10 mouse cellular contexts compared by ENCODE assay signal in the genomic region with DNA sequence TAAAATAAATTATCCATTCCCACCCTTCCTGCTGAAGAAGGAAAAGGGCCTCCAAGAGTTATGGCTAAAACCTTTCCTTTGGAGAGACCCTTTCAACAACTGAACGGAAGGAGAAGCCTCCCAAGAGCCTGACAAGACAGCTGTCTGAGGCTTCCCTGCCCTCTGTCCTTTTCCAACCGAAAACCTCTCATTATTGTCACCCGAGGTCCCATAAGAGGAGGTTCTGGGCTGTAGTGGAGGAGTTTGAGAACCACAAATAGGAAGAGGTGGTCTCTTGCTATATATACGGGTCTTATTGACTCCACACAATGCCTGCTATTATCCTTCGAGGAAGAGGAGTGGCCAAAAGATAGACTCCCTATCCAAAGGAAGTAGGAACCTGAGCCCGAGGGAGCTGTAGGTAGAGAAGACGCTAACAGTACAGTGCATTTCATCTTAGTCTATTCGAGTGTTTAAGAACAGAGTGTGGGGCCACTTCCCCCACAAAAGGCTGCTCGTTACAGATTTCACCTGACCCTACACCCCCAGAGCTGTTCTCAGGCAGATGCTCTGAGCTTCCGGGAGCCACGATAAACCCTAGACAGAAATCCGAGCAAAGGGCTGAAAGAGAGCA. TPM values are rescaled to one million over a fixed set of nuclear protein-coding genes. Genes with fewer than 3 reads are reported as not detected.
A peak's percentile ranks its signal among the peaks of the same experiment; 100 is the strongest.
DNase-seq lines count a peak whose midpoint lies in the region; ATAC-seq lines count a peak whose summit lies in the region.
"Had no signal": no experiment of that assay in that cellular context is flagged by ENCODE, and none has a peak within 500 bp of the region (broad histone marks: within the 10 kb centered on the region; RNA-seq: fewer than 3 reads in every experiment).

No protein-coding gene starts in this region.

- H3K4me2 ChIP-seq in heart, embryonic 13.5 days: peak overlapping the region; percentile 74
- peak overlapping the region; percentile 19; the same call in 1 of the 2 replicates for H3K4me2 ChIP-seq in forebrain, embryonic 11.5 days (ENCODE audit: low read depth, low read length, severe bottlenecking)
- peak overlapping the region; percentile 61 for H3K4me2 ChIP-seq in liver, embryonic 15.5 days

- ATAC-seq in heart, embryonic 13.5 days (ENCODE audit: extremely low read depth, insufficient number of reproducible peaks, low FRiP score, low TSS enrichment): no peak
- ATAC-seq in CD4-positive, CD25-positive, alpha-beta regulatory T cell, adult 4 months: peak; percentile 35
- no peak for ATAC-seq in forebrain, embryonic 11.5 days (replicated peaks; ENCODE audit: low FRiP score)
- ATAC-seq in liver, embryonic 15.5 days (ENCODE audit: insufficient read depth): no peak
- ATAC-seq in megakaryocyte progenitor cell, adult 5-6 weeks (replicated peaks; ENCODE audit: poor library complexity): no peak; the same call in 1 of the 2 replicates

- no peaks in the 10 kb centered on the region for H3K9me3 ChIP-seq in heart, embryonic 13.5 days
- no peaks in the 10 kb centered on the region for H3K9me3 ChIP-seq in forebrain, embryonic 11.5 days (ENCODE audit: control insufficient read depth, low read length)
- no peaks in the 10 kb centered on the region for H3K9me3 ChIP-seq in liver, embryonic 15.5 days (replicated peaks)

- peak overlapping the region; percentile 62 for H3K9ac ChIP-seq in heart, embryonic 13.5 days
- no peak overlapping the region for H3K9ac ChIP-seq in forebrain, embryonic 11.5 days (ENCODE audit: low read length)
- no peak overlapping the region for H3K9ac ChIP-seq in liver, embryonic 15.5 days

- peaks cover 25% of the 10 kb centered on the region for H3K4me1 ChIP-seq in heart, embryonic 13.5 days
- peaks cover 10% of the 10 kb centered on the region; the same call in 1 of the 2 replicates for H3K4me1 ChIP-seq in forebrain, embryonic 11.5 days (replicated peaks; ENCODE audit: control insufficient read depth, insufficient read depth, low read length)
- H3K4me1 ChIP-seq in liver, embryonic 15.5 days (replicated peaks): peaks cover 23% of the 10 kb centered on the region

- H3K36me3 ChIP-seq in heart, embryonic 13.5 days: no peaks in the 10 kb centered on the region
- H3K36me3 ChIP-seq in forebrain, embryonic 11.5 days (ENCODE audit: control insufficient read depth, insufficient read depth, low read length): no peaks in the 10 kb centered on the region
- H3K36me3 ChIP-seq in liver, embryonic 15.5 days (replicated peaks): no peaks in the 10 kb centered on the region

- H3K4me3 ChIP-seq in heart, embryonic 13.5 days: peak overlapping the region; percentile 51
- H3K4me3 ChIP-seq in forebrain, embryonic 11.5 days (ENCODE audit: low read depth, low read length): no peak overlapping the region
- peak overlapping the region; percentile 40 for H3K4me3 ChIP-seq in liver, embryonic 15.5 days (replicated peaks)

- H3K27ac ChIP-seq in heart, embryonic 13.5 days (replicated peaks): no peak overlapping the region
- H3K27ac ChIP-seq in forebrain, embryonic 11.5 days (ENCODE audit: low read depth, low read length): no peak overlapping the region
- no peak overlapping the region for H3K27ac ChIP-seq in liver, embryonic 15.5 days (replicated peaks)

- no peak for DNase-seq in heart, adult 9 months (ENCODE audit: low spot score in 2 of 2)
- DNase-seq in forebrain, embryonic 11.5 days (ENCODE audit: low spot score): no peak
- no peak for DNase-seq in frontal cortex, postnatal 25 days (ENCODE audit: low spot score in 2 of 2)
- DNase-seq in left cerebral cortex, adult 18-20 months (ENCODE audit: low spot score in 2 of 2): no peak
- DNase-seq: cerebellum, adult 9-11 months; layer of hippocampus, postnatal 36 days had no signal

- H3K27me3 ChIP-seq in heart, embryonic 13.5 days (replicated peaks): peaks cover 92% of the 10 kb centered on the region
- H3K27me3 ChIP-seq in forebrain, embryonic 11.5 days (ENCODE audit: control insufficient read depth, insufficient read depth, low read length): peaks cover 79% of the 10 kb centered on the region
- H3K27me3 ChIP-seq in liver, embryonic 15.5 days: peaks cover 84% of the 10 kb centered on the region

- 8% methylated on average over 12 of the region's 12 CpGs for WGBS in heart, embryonic 13.5 days
- 2% methylated on average over 12 of the region's 12 CpGs for WGBS in forebrain, embryonic 11.5 days
- 5% methylated on average over 12 of the region's 12 CpGs for WGBS in liver, embryonic 15.5 days (ENCODE audit: insufficient replicate concordance)

RNA-seq across cellular contexts. Expression of a gene that starts 6.0 kb away (rescaled TPM):
- 0.07 TPM in 1 of 2 replicates, not detected in the other for polyA plus RNA-seq in heart, embryonic 13.5 days (2015; fragmentation: Nextera tagmentation; extraction: Ambion mirVana)
- not detected for polyA plus RNA-seq in CD4-positive, CD25-positive, alpha-beta regulatory T cell, adult 4 months (2017; shearing (Covaris generic))
- 0.41 and 0.43 TPM in 2 replicates for polyA plus RNA-seq in forebrain, embryonic 11.5 days (2014; fragmentation: Nextera tagmentation; extraction: Ambion mirVana)
- polyA plus RNA-seq in liver, embryonic 15.5 days (2015; fragmentation: Nextera tagmentation; extraction: Ambion mirVana): not detected in 2 replicates
- total RNA-seq in megakaryocyte progenitor cell, adult 5-6 weeks (2015): 0.22 TPM in 1 of 2 replicates, not detected in the other
- 0.54 TPM in 1 of 2 replicates, not detected in the other for total RNA-seq in megakaryocyte progenitor cell, adult 5-6 weeks (2017)
- 1 to 10 TPM in 1 of 2 experiments, under 1 TPM in 1; 0.63 to 1.1 TPM for total RNA-seq in left cerebral cortex, adult 18-20 months (2021)

RNA-seq across cellular contexts. Expression of a gene that starts 8.9 kb away (rescaled TPM):
- 31.2 and 32.5 TPM in 2 replicates for polyA plus RNA-seq in heart, embryonic 13.5 days (2015; fragmentation: Nextera tagmentation; extraction: Ambion mirVana)
- polyA plus RNA-seq in CD4-positive, CD25-positive, alpha-beta regulatory T cell, adult 4 months (2017; shearing (Covaris generic)): 10 to 100 TPM; 33.0 to 35.3 TPM
- polyA plus RNA-seq in forebrain, embryonic 11.5 days (2014; fragmentation: Nextera tagmentation; extraction: Ambion mirVana): 38.1 and 41.4 TPM in 2 replicates
- 11.7 and 14.3 TPM in 2 replicates for polyA plus RNA-seq in liver, embryonic 15.5 days (2015; fragmentation: Nextera tagmentation; extraction: Ambion mirVana)
- 32.3 and 35.2 TPM in 2 replicates for total RNA-seq in megakaryocyte progenitor cell, adult 5-6 weeks (2015)
- total RNA-seq in megakaryocyte progenitor cell, adult 5-6 weeks (2017): 32.2 and 36.9 TPM in 2 replicates
- total RNA-seq in left cerebral cortex, adult 18-20 months (2021): 100 to 1,000 TPM; 724 to 773 TPM

RNA-seq across cellular contexts. Expression of a gene that starts 17.7 kb away (rescaled TPM):
- polyA plus RNA-seq in heart, embryonic 13.5 days (2015; fragmentation: Nextera tagmentation; extraction: Ambion mirVana): not detected in 2 replicates
- polyA plus RNA-seq in CD4-positive, CD25-positive, alpha-beta regulatory T cell, adult 4 months (2017; shearing (Covaris generic)): not detected
- polyA plus RNA-seq in forebrain, embryonic 11.5 days (2014; fragmentation: Nextera tagmentation; extraction: Ambion mirVana): 0.47 and 0.68 TPM in 2 replicates
- polyA plus RNA-seq in liver, embryonic 15.5 days (2015; fragmentation: Nextera tagmentation; extraction: Ambion mirVana): not detected in 2 replicates
- total RNA-seq in megakaryocyte progenitor cell, adult 5-6 weeks (2015): not detected in 2 replicates
- not detected in 2 replicates for total RNA-seq in megakaryocyte progenitor cell, adult 5-6 weeks (2017)
- not detected for total RNA-seq in left cerebral cortex, adult 18-20 months (2021)
- total RNA-seq: layer of hippocampus, postnatal 36 days had no signal

RNA-seq across cellular contexts. Expression of a gene that starts 37.4 kb away (rescaled TPM):
- 0.09 and 0.16 TPM in 2 replicates for polyA plus RNA-seq in heart, embryonic 13.5 days (2015; fragmentation: Nextera tagmentation; extraction: Ambion mirVana)
- not detected for polyA plus RNA-seq in CD4-positive, CD25-positive, alpha-beta regulatory T cell, adult 4 months (2017; shearing (Covaris generic))
- not detected in 2 replicates for polyA plus RNA-seq in forebrain, embryonic 11.5 days (2014; fragmentation: Nextera tagmentation; extraction: Ambion mirVana)
- polyA plus RNA-seq in liver, embryonic 15.5 days (2015; fragmentation: Nextera tagmentation; extraction: Ambion mirVana): not detected in 2 replicates
- not detected in 2 replicates for total RNA-seq in megakaryocyte progenitor cell, adult 5-6 weeks (2015)
- under 0.01 and 0.10 TPM in 2 replicates for total RNA-seq in megakaryocyte progenitor cell, adult 5-6 weeks (2017)
- 100 to 1,000 TPM; 778 to 797 TPM for total RNA-seq in left cerebral cortex, adult 18-20 months (2021)

RNA-seq across cellular contexts. Expression of a gene that starts 43.9 kb away (rescaled TPM):
- 19.8 and 24.5 TPM in 2 replicates for polyA plus RNA-seq in heart, embryonic 13.5 days (2015; fragmentation: Nextera tagmentation; extraction: Ambion mirVana)
- 1 to 10 TPM in 1 of 2 experiments, under 1 TPM in 1; 0.75 to 1.0 TPM for polyA plus RNA-seq in CD4-positive, CD25-positive, alpha-beta regulatory T cell, adult 4 months (2017; shearing (Covaris generic))
- 6.1 and 6.7 TPM in 2 replicates for polyA plus RNA-seq in forebrain, embryonic 11.5 days (2014; fragmentation: Nextera tagmentation; extraction: Ambion mirVana)
- 156 and 176 TPM in 2 replicates for polyA plus RNA-seq in liver, embryonic 15.5 days (2015; fragmentation: Nextera tagmentation; extraction: Ambion mirVana)
- 45.2 and 50.0 TPM in 2 replicates for total RNA-seq in megakaryocyte progenitor cell, adult 5-6 weeks (2015)
- total RNA-seq in megakaryocyte progenitor cell, adult 5-6 weeks (2017): 35.5 and 62.3 TPM in 2 replicates
- total RNA-seq in left cerebral cortex, adult 18-20 months (2021): 1 to 10 TPM; 1.9 to 2.6 TPM

Comparison
In these comparisons a context has a peak if more than half of its experiments do, and no peak if none do; other contexts are left out.
1. H3K4me2 ChIP-seq: peak in every context shown above with its lines; median percentile 74 in heart, embryonic 13.5 days; 61 in liver, embryonic 15.5 days; 19 in forebrain, embryonic 11.5 days.